Mouse (Mus musculus) lung, embryonic 16.5 days (tissue): ENCODE measurements around the gene G0s2. TPM values are rescaled to one million over a fixed set of nuclear protein-coding genes. Genes with fewer than 3 reads are reported as not detected.
A peak's percentile ranks its signal among the peaks of the same experiment; 100 is the strongest.

Source experiments
- ATAC-seq: fragments of 200-750 bp; cut with Nextera tagmentation; 2 replicates; pipeline ENCODE4 v1.8.0; 2017; ENCODE audit warnings: low read depth, mild to moderate bottlenecking, moderate library complexity
- H3K27ac ChIP-seq: fragments of 300-500 bp; sonication (generic); 2 replicates; pipeline ENCODE4 v1.5.1; 2014; ENCODE audit warnings: mild to moderate bottlenecking, control low read depth, low read length
- H3K27me3 ChIP-seq: fragments of 300-500 bp; sonication (generic); 2 replicates; pipeline ENCODE4 v1.6.1; 2014; ENCODE audit warnings: low read depth, low read length, mixed read lengths; ENCODE audit not compliant: control insufficient read depth, insufficient read depth
- H3K36me3 ChIP-seq: fragments of 300-500 bp; sonication (generic); 2 replicates; pipeline ENCODE4 v1.6.1; 2014; ENCODE audit warnings: low read length; ENCODE audit not compliant: control insufficient read depth, insufficient read depth
- H3K4me1 ChIP-seq: fragments of 300-500 bp; sonication (generic); replicated peaks from 2 replicates; pipeline ENCODE4 v1.6.1; 2014; ENCODE audit warnings: low read length, mixed read lengths; ENCODE audit not compliant: control insufficient read depth, insufficient read depth
- H3K4me2 ChIP-seq: fragments of 300-500 bp; sonication (generic); 2 replicates; pipeline ENCODE4 v1.6.1; 2014; ENCODE audit warnings: low read depth, low read length, control low read depth
- H3K4me3 ChIP-seq: fragments of 300-500 bp; sonication (generic); 2 replicates; pipeline ENCODE4 v1.5.1; 2014; ENCODE audit warnings: mild to moderate bottlenecking, low read length, control low read depth
- H3K9ac ChIP-seq: fragments of 300-500 bp; sonication (generic); 2 replicates; pipeline ENCODE4 v1.6.1; 2014; ENCODE audit warnings: low read length, control low read depth
- H3K9me3 ChIP-seq: fragments of 300-500 bp; sonication (generic); 2 replicates; pipeline ENCODE4 v1.6.1; 2016; ENCODE audit warnings: low read length; ENCODE audit not compliant: control insufficient read depth
- WGBS: fragments of 180-500 bp; shearing (Covaris S2); extraction: QIAGEN DNeasy Blood & Tissue Kit; methylation state at CpG from one replicate; pipeline ENCODE4 v1.1.7; 2014; 5-methylcytosine and 5-hydroxymethylcytosine counted together
- polyA plus RNA-seq: library from polyadenylated mRNA; unstranded; fragments of >200 nt; fragmentation: Nextera tagmentation; extraction: Ambion mirVana; gene quantifications from 2 replicates; pipeline ENCODE4 v1.2.1, GENCODE M21; 2015

Gene G0s2
- polyA plus RNA-seq, 1 experiment from 2014 or later, result 263 TPM

- Histone ChIP-seq H3K27me3 (no peaks in the 10 kb centered on the region), H3K9ac (no peak overlapping the region), H3K9me3 (no peaks in the 10 kb centered on the region), H3K4me2 (no peak overlapping the region), H3K4me3 (no peak overlapping the region), H3K4me1 (no peaks in the 10 kb centered on the region), H3K27ac (no peak overlapping the region), H3K36me3 (no peaks in the 10 kb centered on the region)
- ATAC-seq, result no peak
- 61% methylated on average over 2 of the region's 2 CpGs for WGBS
Measured at GRCm38 (mm10) chr1:193250026-193250425, 23.0 kb downstream of the G0s2 start.

GRCm38 (mm10) chr1:193244235-193244634 lies 28.8 kb downstream of the G0s2 start:
- no peak overlapping the region for H3K27ac ChIP-seq
- H3K9ac ChIP-seq, result no peak overlapping the region
- H3K4me3 ChIP-seq, result no peak overlapping the region
- no peaks in the 10 kb centered on the region; the same call in 1 of the 2 replicates for H3K4me1 ChIP-seq
- no peaks in the 10 kb centered on the region for H3K9me3 ChIP-seq
- ATAC-seq, result no peak
- WGBS, result 79% methylated on average over 6 of the region's 6 CpGs
- no peaks in the 10 kb centered on the region for H3K27me3 ChIP-seq
- no peak overlapping the region for H3K4me2 ChIP-seq
- H3K36me3 ChIP-seq, result no peaks in the 10 kb centered on the region

- H3K9me3 ChIP-seq, result no peaks in the 10 kb centered on the region
- no peak overlapping the region for H3K4me3 ChIP-seq
- no peaks in the 10 kb centered on the region for H3K36me3 ChIP-seq
- H3K27me3 ChIP-seq, result no peaks in the 10 kb centered on the region
- 40% methylated on average over 10 of the region's 10 CpGs for WGBS
- ATAC-seq, result no peak
- peak overlapping the region; percentile 55; the same call in 1 of the 2 replicates for H3K27ac ChIP-seq
- no peak overlapping the region for H3K9ac ChIP-seq
- H3K4me1 ChIP-seq, result no peaks in the 10 kb centered on the region; the same call in 1 of the 2 replicates
- no peak overlapping the region for H3K4me2 ChIP-seq
Measured at GRCm38 (mm10) chr1:193243571-193244193, 29.3 kb downstream of the G0s2 start.

- WGBS, result 62% methylated on average over 4 of the region's 4 CpGs
- ATAC-seq, result peak; percentile 55
Measured at GRCm38 (mm10) chr1:193242863-193243262, 30.2 kb downstream of the G0s2 start.

GRCm38 (mm10) chr1:193242238-193242637 lies 30.8 kb downstream of the G0s2 start:
- H3K27ac ChIP-seq, result peak overlapping the region; percentile 67
- 44% methylated on average over 8 of the region's 8 CpGs for WGBS
- peak; percentile 97 for ATAC-seq

More at GRCm38 (mm10) chr1:193242863-193243262, 30.2 kb downstream of the G0s2 start:
- no peaks in the 10 kb centered on the region for H3K36me3 ChIP-seq
- H3K9ac ChIP-seq, result no peak overlapping the region
- no peaks in the 10 kb centered on the region; the same call in 1 of the 2 replicates for H3K4me1 ChIP-seq
- peak overlapping the region; percentile 67 for H3K27ac ChIP-seq
- H3K4me2 ChIP-seq, result no peak overlapping the region
- no peaks in the 10 kb centered on the region for H3K9me3 ChIP-seq
- H3K27me3 ChIP-seq, result no peaks in the 10 kb centered on the region
- H3K4me3 ChIP-seq, result no peak overlapping the region

GRCm38 (mm10) chr1:193241436-193241835 lies 31.6 kb downstream of the G0s2 start:
- Histone ChIP-seq H3K27me3 (no peaks in the 10 kb centered on the region), H3K27ac (no peak overlapping the region), H3K4me1 (no peaks in the 10 kb centered on the region; the same call in 1 of the 2 replicates), H3K9ac (no peak overlapping the region), H3K4me3 (no peak overlapping the region), H3K4me2 (no peak overlapping the region), H3K36me3 (no peaks in the 10 kb centered on the region), H3K9me3 (no peaks in the 10 kb centered on the region)
- WGBS, result 84% methylated on average over 4 of the region's 4 CpGs
- ATAC-seq, result no peak

More at GRCm38 (mm10) chr1:193242238-193242637, 30.8 kb downstream of the G0s2 start:
- no peaks in the 10 kb centered on the region for H3K27me3 ChIP-seq
- H3K4me2 ChIP-seq, result no peak overlapping the region
- H3K4me3 ChIP-seq, result no peak overlapping the region
- H3K4me1 ChIP-seq, result no peaks in the 10 kb centered on the region; the same call in 1 of the 2 replicates
- no peak overlapping the region for H3K9ac ChIP-seq
- H3K36me3 ChIP-seq, result no peaks in the 10 kb centered on the region
- no peaks in the 10 kb centered on the region for H3K9me3 ChIP-seq

GRCm38 (mm10) chr1:193238426-193238825 lies 34.6 kb downstream of the G0s2 start:
- H3K4me3 ChIP-seq, result no peak overlapping the region
- no peak for ATAC-seq
- H3K4me1 ChIP-seq, result no peaks in the 10 kb centered on the region; the same call in 1 of the 2 replicates
- no peaks in the 10 kb centered on the region for H3K36me3 ChIP-seq
- no peak overlapping the region for H3K9ac ChIP-seq
- no peak overlapping the region for H3K4me2 ChIP-seq
- 52% methylated on average over 4 of the region's 4 CpGs for WGBS
- H3K9me3 ChIP-seq, result no peaks in the 10 kb centered on the region
- no peak overlapping the region for H3K27ac ChIP-seq
- no peaks in the 10 kb centered on the region for H3K27me3 ChIP-seq

- H3K9me3 ChIP-seq, result no peaks in the 10 kb centered on the region
- H3K4me1 ChIP-seq, result peaks cover 3% of the 10 kb centered on the region; the same call in 1 of the 2 replicates
- H3K4me2 ChIP-seq, result no peak overlapping the region
- no peaks in the 10 kb centered on the region for H3K27me3 ChIP-seq
- no peak overlapping the region for H3K4me3 ChIP-seq
- no peak overlapping the region for H3K27ac ChIP-seq
- 52% methylated on average over 7 of the region's 7 CpGs for WGBS
- no peak overlapping the region for H3K9ac ChIP-seq
- no peaks in the 10 kb centered on the region for H3K36me3 ChIP-seq
- no peak for ATAC-seq
Measured at GRCm38 (mm10) chr1:193234930-193235329, 38.1 kb downstream of the G0s2 start.

- no peaks in the 10 kb centered on the region for H3K36me3 ChIP-seq
- no peak overlapping the region for H3K4me3 ChIP-seq
- H3K9ac ChIP-seq, result no peak overlapping the region
- no peak for ATAC-seq
- H3K4me2 ChIP-seq, result no peak overlapping the region
- peaks cover 3% of the 10 kb centered on the region; the same call in 1 of the 2 replicates for H3K4me1 ChIP-seq
- WGBS, result 94% methylated on average over 2 of the region's 2 CpGs
- H3K27me3 ChIP-seq, result no peaks in the 10 kb centered on the region
- no peak overlapping the region for H3K27ac ChIP-seq
- H3K9me3 ChIP-seq, result no peaks in the 10 kb centered on the region
Measured at GRCm38 (mm10) chr1:193234130-193234645, 38.8 kb downstream of the G0s2 start.
